Mouse (Mus musculus) R1 (cell line): ENCODE measurements at regions not wholly inside any gene's neighbourhood (a gene's known extent, or its start where the extent isn't known, plus 50 kb on each side); places are given as distances from the start of the nearest gene placed in this dataset.

Source experiments
- DNase-seq: peaks from one replicate; pipeline ENCODE4 v3.0.0-alpha.2; 2018; ENCODE audit warnings: low read depth, low spot score

DNA sequence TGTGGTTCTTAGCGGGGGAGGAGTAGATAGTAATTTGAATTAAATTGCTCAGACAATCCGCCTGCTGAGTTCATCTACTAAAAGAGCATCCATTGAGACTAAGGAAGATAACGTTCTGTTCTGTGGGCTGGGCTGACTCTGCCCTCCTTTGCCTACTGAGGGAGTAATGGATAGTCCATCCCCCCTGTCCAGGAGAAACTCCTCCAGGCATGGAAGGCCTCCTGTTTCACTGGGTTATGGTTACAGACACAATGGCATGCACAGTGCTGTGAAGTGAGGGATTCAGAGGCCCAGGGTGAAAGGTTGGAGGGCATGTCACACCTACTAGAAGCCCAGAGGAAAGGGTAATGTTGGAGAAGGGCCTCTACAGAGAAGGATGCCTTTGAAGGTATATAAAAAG lies 287.2 kb upstream of the Xrcc4 start:
- DNase-seq = no peak

DNA sequence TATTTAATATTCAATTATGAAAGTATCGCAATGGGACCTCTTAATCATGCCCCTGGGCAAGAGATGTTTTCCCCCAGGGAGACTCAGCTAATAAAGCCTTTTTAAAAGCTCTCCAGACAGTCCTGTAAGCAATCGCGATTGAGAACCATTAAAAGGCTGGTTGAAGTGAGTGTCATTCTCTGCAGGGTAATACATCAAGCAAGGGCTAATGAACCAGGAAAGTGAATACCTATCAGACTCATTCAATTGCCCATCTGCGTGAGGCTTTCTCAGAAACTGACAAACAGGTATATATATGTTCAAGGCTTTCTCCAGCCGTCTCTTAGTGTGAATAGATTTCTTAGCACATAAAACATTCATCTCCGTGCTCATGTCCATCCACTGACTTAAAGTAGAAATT lies 286.8 kb upstream of the Xrcc4 start:
- DNase-seq = no peak

DNA sequence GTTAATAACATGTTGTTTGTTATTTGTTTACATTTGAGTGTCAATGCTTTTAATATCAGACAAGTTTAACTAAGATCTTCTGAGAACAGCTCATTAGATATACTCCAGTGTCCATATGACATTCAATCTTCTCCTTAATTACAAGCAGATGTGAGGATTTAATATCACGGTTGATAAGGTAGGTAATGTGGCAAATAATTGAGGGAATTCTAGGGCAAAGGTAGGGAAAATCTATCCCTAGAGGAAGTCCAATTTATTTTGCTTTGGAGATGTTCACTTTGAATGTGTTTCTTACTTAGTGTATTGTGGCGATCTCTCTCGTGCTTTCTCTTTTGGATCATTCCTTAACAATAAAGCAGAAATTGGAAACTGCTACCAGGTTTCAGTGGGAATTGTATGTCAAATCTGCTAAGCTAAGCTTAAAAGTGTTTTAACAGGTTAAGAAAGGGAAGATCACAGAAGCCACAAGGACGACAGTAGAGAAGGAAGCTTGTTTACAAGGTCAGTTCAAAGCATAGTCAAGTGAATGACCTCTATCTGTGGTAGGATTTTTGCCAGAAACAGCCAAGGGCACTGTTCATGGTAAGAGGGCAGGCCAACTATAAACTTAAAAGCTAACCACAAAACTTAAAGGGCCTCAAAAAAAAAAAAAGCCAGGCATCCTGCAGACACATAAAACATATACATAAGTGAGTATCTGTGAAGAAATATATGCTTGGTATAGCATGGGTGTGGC lies 282.2 kb upstream of the Xrcc4 start:
- no peak for DNase-seq

DNA sequence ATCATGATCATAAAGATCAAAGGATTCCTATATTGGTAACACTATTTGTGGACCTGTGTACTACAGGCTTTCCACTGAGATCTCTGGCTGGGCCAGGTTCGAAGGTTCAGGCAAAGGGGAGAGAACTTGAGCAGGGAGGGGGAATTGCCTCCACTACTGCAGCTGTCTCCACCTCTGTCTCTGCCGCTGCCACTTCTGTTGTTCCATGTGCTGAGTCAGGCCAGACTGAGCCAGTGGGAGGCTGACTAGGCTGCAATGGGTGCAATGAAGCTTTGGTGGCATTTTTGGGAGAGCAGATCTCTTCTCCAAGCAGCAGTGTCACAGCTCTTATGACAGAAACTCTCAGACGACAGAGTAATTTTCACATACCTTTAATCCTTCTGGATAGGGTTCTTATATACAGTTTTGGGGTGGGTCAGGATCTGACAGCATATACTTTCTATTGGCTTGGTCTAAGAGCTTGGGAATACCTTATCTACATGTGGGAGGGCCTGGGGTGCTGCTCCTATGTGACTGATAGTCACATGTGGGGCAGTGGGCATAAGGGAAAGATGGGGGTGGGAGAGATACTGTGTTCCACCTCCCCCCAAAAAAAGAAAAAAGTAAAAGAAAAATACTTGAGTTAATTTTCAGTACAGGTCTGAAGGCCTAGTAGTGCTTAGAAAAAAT lies 281.5 kb upstream of the Xrcc4 start:
- DNase-seq = no peak

DNA sequence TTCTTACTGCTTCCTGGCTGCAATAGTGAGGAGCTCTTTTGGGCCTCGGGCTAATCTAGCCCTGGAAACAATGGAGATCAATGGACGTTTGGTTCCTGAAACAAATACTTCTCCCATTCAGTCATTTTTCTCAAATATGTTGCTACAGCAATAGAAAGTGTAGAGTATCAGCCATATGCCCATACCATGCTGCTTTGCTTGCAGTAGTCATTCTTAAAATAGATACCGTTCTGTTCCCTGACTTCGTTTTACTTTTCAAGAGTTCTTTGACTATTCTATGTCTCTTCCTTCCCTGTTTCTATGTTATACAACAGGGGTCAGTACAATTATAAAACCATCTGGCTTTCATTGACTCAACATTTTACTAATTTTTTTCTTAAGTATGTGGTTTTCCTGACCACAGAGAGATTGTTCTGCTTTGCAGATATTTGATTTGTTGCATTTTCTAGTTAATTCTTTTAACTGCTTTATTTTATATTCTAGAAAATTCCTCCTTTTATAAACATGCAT lies 275.2 kb upstream of the Xrcc4 start:
- no peak for DNase-seq

DNA sequence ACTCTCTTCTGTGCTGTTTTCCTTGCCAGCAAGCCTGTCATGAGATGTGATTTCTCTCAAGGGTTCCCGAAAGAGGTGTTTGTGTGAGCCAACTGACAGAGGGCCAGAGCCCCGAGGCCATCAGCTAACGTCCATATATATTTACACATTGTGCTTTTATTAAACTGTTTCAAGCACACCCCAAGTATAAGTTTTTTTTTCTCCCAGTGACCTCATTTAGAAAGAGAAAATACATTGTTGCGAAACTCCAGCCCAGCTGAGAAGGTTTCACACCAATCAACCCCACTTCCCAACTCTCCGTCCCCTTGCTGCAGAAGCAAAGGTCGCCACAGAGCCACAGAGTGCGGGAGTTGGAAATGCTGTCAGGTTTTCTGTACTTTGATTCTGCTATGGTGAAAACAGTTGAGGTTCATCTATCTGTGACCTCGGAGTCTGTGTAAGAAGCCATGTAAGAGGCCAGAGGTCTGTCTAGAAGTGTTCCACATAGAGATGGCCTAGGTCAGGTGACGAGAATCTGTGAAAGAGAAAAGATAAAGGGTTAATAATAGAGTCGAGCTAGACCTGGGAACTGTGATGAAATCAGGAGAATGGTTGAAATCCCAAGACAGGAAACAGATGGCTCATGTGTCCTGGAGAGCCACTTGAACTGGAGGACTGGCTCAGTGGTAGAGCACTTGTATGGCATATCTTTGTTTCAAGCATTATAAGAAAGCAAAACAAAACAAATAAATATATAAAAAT lies 270.6 kb upstream of the Xrcc4 start:
- no peak for DNase-seq

DNA sequence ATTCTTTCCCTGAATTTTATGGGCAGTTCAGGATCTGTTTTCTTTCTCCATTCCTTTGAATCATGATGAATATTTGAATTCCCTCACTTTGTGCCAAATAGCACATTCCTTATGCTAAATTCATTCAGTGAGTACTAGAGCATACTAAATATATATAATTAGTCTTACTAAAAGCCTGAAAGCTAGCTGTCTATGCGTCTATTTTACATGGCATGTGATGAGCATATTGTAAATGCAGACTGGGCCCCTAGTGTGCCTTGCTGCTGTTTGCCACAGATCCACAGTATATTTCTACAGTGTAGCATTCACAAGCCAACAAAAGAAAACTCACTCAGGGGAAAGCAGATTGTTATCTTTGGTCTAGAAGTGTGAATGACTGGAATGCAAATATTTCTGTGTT lies 268.7 kb upstream of the Xrcc4 start:
- no peak for DNase-seq

DNA sequence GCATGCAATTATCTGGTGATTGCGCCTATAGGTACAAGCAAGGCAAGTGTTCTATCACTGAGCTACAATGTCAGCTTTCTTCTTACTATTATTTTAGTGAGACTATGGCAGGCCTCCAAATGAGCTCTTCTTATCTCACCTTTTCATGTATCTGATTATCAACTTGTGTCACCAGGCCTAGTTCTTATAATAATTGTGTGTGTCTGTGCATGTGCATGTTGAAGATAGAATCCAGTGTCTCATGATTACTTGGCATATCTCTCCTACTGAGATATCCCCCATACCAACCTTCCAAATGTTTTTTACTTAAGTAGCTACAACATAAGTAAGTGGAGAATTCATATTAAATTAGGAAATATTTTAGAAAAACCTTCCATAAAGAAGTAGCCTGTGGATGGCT lies 266.2 kb upstream of the Xrcc4 start:
- DNase-seq = no peak

DNA sequence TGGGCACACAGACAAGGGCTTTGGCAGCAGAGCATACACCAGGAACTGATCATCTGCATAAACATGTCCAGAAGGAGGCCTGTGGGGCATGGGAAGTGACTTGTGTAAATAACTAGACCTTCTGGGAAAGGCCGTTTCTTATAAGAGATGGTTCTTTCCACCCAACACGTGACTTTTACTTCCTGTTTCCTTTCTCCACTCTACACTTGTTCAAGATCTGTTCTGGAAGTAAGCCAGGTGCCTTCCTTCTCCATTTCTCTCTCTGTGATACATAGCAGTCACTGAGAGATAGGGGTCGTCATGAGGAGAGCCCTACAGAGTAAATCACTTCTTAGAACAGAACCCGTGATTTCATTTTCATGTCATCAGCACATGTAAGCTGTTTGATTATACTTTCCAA lies 253.4 kb upstream of the Xrcc4 start:
- DNase-seq = no peak

DNA sequence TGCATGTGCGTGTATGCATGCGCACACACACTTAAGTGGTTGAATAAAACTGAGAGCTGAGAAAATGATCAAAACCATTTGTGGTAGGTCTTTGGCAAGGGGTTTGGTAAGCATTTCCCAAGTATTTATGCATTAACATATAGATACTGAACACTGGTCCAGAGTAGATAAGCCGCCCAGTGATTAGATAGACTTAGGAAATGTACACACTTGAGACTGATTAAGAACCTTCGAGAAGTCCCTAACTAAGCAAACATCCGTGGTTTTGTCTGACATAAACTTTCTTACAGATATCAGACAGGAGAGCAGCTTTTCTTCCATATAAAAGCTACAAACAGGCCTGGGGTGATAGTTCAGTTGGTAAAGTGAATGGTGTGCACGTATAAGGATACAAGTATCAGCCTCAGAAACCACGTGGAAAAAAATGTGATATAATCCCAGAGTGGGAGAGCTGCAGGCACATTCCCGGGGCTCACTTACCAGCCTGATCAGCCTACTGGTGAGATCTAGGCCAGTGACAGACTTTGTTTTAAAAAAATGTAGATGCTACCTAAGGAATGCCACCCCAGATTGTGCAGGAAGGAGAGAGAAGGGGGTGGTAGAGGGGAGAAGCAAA lies 252.3 kb upstream of the Xrcc4 start:
- DNase-seq = no peak

DNA sequence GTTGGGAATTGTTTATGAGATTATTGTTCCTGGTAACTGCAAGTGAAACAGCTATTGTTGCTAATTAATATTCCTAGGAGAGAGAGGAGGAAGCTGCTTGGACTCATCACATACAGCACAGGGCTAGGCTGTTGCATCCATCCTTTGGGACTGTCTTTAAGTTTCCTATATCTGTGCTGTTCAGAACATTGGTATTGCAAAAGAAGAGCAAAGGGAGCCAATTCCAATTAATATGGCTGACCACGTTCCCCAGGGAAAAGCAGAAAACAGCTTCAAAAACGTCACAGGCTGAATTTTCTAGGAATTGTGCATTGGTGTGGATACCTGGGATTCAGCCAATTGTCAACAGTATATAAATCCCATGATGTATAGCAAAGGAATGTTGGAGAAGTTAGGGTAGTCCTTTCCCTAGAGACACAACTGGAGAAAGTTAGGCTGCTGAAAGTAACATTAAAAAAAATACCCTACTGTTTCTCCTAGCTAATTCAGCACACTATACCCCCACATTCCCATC lies 251.3 kb upstream of the Xrcc4 start:
- no peak for DNase-seq

DNA sequence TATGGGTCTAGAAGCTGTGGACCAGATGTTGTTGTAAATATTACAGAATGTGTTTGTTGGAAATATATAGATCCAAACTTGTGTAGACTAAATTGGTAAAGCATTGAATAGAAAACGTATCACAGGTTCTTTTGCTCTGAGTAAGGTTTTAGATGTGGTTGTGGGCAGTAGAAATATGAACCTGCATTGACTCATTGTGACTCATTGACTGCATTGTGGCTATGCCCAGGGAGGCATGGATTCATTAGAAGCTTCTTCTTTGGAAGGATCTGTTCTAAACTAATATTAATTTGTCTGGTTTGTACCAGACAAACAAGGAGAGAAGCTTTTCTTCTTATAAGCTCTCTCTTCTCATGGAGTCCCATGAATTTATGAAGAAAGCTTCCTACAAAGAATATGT lies 248.2 kb upstream of the Xrcc4 start:
- no peak for DNase-seq

DNA sequence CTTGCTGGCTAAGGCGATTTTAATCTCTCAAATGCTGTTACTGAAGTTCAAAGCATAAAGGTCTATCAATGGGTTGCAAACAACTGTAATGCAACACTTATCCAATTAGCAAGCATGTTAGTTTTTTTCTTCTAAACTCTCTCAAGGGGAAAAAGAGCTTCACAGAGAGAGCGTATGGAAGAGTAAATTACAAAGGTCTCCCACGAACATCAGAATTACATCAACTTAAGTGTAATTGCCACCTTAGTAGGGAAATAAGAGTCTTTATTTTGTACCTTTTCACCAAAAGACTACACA lies 246.3 kb upstream of the Xrcc4 start:
- DNase-seq = no peak

DNA sequence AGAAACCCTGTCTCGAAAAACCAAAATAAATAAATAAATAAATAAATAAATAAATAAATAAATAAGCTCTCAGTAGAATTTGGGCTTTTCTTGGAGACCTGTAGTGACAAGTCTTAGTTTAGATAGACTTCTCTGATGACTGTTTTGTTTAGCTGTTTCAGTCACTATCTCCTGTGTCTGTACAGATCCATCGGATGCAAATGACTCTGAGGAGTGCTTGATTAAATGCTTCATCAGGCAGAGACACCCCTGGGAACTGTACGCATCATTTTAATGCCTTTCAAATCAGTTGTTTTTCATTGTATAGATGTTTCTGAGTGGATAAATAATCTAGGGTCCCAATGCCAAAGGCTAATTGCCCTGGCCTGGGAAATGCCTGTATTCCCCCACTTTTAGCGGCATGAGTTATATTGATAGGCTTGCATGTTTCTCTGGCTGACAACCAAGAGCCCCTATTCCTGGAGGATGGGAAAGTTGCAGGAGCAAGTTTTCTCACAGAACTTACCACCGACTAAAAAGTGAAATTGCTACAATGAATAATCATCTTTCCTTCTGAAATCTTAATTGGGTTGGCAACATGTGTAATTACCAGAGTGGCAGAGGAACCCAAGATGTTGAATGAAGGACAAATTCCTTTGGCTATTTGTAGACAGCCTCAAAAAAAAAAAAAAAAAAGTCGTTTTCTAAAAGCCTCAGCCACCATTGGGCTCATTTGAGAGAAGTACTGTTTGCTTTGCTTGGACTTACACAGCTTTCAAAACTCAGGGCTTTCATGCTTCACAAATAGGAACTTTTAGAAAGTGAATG lies 245.7 kb upstream of the Xrcc4 start:
- no peak for DNase-seq

DNA sequence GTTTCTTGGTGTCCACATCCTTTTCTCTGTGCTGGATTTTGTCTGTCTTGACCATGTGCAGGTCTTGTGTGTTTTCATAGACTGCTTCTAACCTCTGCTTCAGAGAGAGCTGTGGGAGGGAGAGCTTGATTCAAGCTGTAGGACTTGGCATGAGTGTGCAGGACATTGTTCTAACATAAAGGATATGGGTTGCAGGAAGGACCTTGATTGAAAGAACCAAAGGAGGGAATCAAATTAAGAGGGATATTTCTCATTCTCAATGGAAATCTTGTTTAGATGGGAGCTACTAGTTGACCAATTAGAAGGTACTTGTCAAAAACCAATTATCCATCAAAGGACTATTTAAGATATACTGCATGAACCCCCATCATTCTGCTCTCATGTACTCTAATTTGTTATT lies 244.9 kb upstream of the Xrcc4 start:
- no peak for DNase-seq

DNA sequence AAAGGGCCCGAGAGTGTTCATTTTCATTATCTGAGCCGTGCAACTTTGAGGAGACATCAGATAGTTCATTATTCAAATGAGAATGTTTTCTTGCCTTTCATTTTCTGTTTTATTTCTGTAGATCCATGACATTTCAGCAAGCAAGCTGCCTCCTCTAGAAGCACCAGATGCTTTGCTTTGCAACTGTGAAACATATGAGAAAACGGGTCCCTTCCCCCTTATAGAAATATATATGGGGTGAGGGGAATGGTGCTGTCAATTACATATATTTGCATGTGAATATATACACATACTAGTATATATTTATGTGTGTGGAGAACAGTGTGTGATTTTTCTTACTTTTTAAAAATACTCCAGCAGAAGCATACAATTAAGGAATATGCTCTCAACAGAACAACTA lies 235.8 kb upstream of the Xrcc4 start:
- DNase-seq = no peak

DNA sequence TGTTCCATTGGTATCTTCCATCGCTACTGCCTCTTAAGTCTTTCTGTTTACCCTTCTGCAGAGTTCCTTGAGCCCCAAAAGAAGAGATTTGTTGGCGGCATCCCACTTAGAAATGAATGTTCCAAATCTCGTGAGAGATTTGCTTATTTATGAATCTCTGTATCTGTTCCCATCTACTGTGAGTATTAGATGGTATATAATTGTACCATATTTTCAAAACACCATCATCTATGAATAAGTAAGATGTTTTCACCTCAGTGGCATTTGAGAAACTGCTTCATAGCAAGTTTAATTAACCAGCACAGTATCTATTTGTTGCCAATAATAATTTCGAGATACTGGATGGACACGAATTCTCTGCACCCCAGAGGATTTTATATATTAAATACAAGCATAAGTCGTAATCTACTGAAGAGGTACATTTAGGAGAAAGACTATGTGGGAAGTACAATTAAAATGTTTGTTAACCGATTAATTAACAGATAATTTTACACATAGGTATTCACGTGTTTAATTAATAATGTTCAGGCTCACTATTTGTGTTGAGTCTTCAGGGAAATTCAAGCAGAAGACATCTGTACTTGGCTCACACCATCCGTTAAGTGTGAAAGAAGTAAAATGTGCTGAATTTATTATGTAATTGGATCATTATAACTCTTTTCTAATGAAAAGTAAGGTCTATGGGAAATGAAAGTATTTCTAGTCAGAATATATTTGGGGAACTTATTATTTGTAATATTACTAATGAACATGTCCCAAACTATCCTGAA lies 224.0 kb upstream of the Xrcc4 start:
- DNase-seq = no peak

DNA sequence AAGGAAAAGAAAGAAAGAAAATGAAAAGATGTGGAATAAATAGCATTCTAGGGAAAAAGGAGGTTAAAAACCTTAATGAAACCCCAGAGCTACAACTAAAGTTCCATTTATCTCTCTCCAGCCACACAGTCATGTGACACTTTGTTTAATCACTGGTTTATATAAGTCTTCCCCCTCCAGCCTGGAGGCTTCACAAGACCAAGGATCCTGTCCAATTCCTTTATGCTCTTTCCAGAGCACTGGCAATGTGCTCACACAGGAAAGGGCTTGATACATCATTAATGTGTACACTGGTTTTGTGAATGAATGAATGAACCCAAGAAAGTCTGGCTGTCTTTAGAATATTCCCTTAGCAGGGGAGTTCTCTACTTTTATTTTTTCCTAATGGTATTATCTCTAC lies 221.1 kb upstream of the Xrcc4 start:
- no peak for DNase-seq

DNA sequence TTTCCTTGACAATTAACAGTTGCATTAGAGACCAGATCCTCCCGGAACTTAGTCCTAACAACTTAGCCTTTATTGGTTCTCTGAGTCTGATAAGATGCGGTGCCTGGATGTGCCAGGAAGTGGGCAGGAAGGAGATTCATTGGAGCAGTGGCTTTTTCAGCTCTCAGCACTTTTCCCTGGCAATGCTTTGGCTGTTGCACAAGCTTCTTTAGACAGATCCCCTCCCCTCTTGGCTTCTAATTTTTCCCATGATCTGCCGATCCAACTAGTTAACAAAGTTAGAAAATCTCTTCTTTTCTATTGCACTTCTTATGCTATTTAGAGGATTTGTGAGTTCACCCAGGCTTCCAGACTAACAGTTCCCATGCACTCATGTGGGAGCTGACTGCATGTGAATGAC lies 211.1 kb upstream of the Xrcc4 start:
- DNase-seq = no peak

DNA sequence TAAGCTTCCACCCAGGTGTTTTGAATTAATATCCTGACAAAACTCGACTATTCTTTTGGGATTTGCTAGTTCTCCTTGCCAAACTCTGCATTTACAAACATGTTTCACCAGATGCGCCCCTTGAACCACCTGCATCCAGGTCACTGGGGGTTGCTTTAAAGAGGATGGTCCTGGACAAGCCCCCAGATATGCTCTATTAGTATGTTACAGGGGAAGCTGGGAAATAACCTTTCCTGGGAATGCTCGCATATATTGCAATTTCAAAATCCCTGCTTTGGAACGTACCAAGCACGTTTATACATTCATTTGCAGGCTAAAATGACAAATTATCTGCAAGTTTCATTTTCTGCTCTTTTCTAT lies 205.2 kb upstream of the Xrcc4 start:
- no peak for DNase-seq
